Mouse (Mus musculus) mesoderm, embryonic 11.5 days (tissue): ENCODE results near the gene Olfr522.
"Not testable (repeated sequence)": the region's sequence is repeated elsewhere in the genome, so short reads cannot be mapped to it uniquely, and the experiment has no call there.

Experiments used
- DNase-seq: peaks from one replicate; pipeline ENCODE4 v3.0.0-alpha.2; 2012; ENCODE audit warnings: low read depth, low spot score

Olfr522 gene

GRCm38 (mm10) chr7:140160363-140160762 is 4.2 kb downstream of the Olfr522 start:
- DNase-seq, result no peak

DNA sequence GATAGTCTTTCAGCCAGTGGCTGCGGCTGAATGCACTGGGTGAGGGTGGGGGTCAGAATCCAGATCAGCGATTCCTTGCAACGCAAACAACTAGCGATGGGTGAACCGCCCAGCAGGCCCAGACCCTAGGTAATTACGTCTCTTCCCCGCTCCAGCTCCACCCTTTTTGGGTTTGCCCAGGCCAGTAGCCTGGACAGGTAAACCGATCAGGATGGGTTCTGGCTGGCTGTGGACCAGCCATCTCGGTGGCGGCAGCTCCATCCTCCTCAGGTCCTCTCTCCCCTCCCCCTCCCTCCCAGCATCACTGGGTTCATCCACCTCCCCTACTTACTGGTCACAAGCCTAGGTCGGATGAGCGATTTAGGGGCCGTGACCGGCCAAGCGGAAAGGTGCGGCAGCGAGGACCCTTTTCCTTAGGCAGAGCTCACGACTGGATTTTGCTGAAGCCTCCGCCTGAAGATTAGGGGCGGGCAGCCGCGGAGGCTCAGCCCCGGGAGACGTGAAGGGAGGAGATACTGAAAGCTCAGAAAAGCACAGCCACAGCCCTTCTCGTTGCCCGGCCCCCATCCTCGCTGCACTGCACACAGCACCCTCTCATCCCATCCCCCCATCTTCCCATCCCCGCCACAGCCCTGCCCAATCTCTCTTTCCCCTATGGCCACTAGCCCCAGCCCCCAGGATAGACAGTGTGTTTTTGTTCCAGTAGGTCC is 10.2 kb downstream of the Olfr522 start, which contains the start of gene Sprn:
Gene Sprn, minus strand, starts transcription at position 660 of the 710 bp plus-strand sequence.
- DNase-seq, result peak; percentile 24

- DNase-seq, result no peak
Observed at GRCm38 (mm10) chr7:140153829-140154217, 10.7 kb downstream of the Olfr522 start.

GRCm38 (mm10) chr7:140153383-140153782 is 11.2 kb downstream of the Olfr522 start:
- DNase-seq, result peak; percentile 33

- DNase-seq, result no peak
Observed at GRCm38 (mm10) chr7:140144550-140144949, 20.0 kb downstream of the Olfr522 start.

DNA sequence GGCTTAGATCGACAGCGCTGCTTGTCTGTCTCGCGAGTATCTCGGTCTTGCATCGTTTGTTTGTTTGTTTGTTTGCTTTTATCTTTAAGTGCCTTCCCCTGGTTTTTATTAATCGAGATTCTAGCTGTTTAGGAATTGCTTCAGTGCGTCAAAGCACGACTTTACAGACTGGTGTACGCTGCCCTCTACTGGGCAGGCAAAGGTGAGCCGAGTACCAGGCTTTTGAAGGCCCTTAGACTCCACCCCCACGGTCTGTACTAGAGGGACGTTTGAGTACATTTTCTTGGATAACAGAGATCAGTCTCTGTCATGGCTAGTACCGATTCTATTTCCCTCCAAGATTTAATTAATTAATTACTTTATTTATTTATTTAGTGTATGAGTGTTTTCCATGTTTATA is 23.2 kb downstream of the Olfr522 start:
- DNase-seq, result peak; percentile 67

DNA sequence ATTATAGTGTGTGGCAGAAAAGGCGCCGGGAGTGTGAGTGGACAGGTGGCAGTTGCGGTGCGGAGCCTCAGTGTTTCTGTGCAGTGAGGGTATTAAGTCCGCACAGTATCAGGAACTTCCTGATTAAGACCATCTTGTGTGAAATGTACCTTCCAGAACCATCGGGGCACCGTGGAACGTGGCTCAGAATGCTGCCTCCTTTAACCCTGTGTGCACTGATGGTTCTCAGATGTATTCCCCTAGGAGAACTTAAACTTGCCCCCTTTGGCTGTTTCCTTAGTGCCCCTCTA is 26.6 kb downstream of the Olfr522 start:
- no peak for DNase-seq

GRCm38 (mm10) chr7:140137135-140138020 is 27.2 kb downstream of the Olfr522 start, which contains the start of gene Mtg1:
Mtg1 (plus strand) TSS chr7:140137564.
- DNase-seq, result peak; percentile 95

- no peak for DNase-seq
Observed at GRCm38 (mm10) chr7:140135106-140135770, 29.3 kb downstream of the Olfr522 start.

DNA sequence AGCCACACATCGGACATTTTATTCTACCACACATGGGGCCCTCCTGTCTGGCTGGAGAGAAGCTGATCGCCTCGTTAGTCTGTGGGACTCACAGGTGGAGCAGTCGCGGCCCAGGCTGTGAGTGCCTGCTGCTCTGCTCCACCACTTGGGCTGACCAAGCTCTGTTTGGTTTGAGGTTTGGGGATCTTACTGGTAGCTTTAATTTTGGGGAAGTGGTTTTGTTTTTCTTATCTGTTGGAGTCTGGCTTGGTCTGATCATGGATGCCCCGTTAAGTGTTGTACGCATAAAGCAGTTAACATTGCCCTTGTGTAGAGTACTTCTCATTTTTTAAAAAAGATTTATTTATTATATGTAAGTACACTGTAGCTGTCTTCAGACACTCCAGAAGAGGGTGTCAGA is 30.5 kb downstream of the Olfr522 start:
- DNase-seq, result not testable (repeated sequence)

GRCm38 (mm10) chr7:140132184-140132583 is 32.4 kb downstream of the Olfr522 start:
- not testable (repeated sequence) for DNase-seq

DNA sequence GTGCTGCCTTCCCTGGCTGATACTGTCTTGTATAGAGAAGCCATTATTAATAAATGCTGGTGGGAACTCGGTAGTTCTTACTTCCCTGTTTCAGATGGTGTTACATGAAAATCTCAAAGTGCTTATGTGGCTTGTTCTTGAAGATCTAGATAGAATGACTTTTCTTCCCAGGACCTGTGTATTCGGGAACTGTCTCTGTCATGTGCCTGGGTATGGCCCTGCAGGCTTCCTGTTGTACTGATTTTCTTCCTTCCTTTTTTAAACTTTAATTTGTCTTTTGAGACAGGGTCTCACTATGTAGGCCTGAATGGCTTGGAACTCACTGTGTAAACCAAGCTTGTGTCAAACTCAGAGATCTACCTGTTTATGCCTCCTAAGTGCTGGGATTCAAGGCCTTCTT is 36.7 kb downstream of the Olfr522 start:
- no peak for DNase-seq

DNA sequence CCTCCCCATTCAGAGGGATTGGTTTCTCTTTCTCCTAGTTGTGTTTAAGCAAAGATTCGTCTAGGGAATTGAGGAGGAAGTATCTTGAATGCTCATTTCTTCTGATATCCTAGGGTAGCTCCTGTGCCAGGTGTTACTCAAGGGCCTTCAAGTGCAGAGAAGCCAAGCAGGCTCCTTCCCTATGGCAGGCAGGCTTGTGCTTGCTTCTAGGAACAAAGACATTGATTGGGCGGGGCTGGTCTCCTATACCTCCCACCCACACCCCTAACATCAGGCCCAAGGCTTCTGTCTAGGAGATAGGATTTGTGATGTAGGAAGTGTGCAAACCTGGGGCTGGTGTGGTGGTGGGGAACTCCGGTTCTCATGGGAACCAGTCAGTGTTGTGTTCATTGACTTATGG is 37.6 kb downstream of the Olfr522 start:
- DNase-seq, result no peak

DNA sequence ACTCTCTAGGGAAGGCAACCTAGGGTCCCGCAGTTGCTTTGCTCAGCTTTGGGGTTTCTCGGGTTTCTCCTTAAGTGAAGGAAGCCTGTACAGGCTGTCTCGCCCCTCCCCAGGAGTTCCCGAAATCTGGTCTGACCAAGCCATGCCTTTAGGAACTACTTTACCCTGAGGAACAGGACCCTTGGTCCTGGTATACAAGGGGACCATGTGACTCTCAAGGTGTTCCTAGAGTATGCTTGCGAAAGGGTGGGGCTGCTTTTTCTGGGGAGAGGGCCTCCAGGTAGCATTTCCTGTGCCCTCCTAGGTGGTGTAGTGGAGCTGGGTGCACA is 38.6 kb downstream of the Olfr522 start:
- no peak for DNase-seq

DNA sequence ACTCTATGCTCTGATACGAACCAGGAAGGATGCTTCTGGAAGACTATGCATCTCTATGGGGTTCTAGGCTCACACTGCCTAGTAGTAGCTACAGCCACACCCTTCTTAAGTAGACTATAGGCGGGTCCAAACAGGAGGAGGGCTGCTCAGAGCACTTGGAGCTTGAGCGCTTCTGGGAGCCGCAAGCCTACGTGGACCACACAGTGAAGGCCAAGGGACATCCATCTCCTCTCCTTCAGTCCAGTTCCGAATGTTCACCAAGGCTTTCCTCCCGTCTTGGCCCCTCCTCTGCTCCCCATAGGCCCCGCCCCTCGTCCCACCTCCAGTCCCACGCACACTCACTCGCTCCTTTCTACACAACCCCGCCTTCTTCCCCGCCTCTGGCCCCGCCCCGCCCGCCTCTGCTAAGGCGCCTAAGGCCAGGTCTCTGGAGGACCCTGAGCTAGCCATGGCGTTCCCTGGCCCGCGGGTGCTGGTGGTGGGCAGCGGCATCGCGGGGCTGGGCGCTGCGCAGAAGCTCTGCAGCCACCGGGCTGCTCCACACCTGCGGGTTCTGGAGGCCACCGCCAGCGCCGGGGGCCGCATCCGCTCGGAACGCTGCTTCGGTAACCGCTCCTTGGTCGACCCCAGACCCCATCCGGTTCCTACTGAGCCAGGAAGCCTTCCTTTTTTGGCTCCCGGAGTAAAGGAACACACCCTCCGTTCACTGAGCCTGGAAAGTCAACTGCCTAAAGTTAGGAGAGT is 39.1 kb downstream of the Olfr522 start:
- DNase-seq, result peak; percentile 88

DNA sequence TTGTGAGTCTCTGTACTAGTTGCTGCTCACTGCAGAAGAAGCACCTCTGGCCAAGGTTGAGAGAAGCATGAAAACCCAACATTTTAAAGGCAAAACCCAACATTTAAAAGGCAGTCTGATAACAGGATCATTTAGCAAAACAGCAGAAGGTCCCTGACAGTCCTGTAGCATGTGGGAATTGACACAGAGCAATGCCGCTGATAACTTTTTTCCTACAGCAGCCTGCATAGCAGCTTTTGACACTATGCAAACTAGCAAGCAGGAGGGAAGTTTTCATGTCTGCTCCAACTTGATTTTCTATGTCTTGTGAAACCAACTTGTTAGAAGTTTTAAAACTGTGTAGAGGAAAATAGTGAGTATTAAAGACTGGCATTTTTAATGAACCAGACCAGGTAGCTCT is 40.2 kb downstream of the Olfr522 start:
- no peak for DNase-seq

DNA sequence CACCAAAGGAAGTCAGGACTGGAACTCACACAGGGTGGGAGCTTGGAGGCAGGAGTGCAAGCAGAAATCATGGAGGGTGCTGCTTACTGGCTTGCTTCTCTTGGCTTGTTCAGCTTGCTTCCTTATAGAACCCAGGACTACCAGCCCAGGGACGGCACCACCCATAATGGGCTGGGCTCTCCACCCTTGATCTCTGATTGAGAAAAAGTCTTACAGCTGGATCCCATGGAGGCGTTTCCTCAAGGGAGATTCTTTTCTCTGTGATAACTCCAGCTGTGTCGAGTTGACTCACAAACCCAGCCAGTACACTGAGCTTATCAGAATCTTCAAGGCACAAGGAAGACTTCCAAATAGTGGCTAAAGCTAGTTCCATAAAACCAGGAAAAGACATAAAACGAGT is 41.8 kb downstream of the Olfr522 start:
- DNase-seq, result no peak

- DNase-seq, result no peak
Observed at GRCm38 (mm10) chr7:140121338-140121910, 43.1 kb downstream of the Olfr522 start.

DNA sequence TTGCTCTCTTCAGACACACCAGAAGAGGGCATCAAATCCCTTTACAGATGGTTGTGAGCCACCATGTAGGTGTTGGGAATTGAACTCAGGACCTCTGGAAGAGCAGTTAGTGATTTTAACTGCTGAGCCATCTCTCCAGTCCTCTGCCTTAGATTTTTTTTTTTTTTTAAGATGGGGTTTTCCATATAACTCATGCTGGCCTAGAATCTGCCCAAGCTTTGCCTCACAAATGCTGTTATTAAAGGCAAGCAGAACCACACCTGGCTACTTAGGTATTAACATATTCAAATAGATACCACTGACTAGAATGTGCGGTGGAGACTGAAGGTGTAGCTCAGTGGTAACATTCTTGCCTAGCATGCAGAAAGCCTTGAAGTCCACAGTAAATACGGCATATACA is 44.1 kb downstream of the Olfr522 start:
- no peak for DNase-seq

DNA sequence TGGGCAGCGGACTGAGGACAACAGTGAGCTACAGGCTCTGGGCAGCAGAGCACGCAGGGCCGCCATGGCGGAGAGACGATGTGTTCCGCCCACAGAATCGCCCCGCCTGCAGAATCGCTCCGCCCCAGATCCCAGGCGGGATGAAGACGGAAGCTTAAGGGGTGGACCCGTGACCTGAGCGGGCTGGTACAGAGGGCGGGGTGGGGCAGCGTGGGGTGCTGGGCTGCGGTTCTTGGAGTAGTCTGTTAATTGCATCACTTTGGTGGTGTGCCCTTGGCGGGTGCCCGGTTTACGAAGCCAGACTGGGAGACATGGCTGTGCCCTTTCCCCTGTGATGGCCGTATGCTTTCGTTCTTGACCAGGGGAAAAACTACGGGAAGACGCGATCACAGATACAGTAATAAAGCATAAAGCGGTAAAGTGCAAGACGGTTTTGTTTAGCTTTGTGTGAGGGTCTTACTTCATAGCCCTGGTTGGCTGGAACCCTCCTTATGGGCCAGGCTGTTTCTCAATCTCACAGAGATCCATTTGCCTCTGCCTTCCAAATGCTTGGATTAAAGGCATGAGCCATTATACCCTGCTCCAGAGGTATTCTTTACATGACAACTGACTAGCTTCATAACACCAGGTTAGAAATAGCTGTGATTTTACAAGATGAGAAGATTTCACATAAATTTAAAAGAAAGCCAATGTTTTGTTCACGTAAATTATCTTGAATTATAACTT is 48.1 kb downstream of the Olfr522 start, which contains the start of gene Echs1:
Gene Echs1, minus strand, starts transcription at position 148 of the 726 bp plus-strand sequence.
- peak; percentile 85 for DNase-seq
